Mouse (Mus musculus): ENCODE results near the gene Phc2.

DNA sequence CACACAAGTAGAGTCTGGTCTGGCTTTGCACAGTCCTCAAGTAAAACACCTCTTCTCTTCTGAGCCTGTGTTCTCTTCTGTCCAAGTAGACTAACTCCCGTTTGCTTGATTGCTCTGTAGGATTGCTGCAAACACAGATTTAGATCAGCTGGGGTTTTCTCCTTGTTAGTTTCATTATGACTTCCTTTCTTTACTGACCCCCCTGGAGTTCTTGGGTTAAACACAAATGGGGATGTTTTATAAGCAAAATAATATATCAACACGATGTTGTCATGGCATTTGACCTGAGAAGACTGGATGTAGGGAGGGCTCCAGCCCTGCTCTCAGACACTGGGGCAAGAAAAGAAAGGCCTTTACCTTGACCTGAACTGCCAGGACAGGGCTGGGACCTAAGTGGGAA is 35.5 kb upstream of the Phc2 start:
- TF ChIP-seq CTCF (IDR thresholded peaks at IDR 0.05; ENCODE audit: extremely low read depth, insufficient read length, insufficient replicate concordance, low read depth, low read length) (no peak), POLR2A (IDR thresholded peaks at IDR 0.05; ENCODE audit: low read depth, low read length) (no peak)

Data from small intestine, adult 2 months (tissue).